Mouse (Mus musculus) layer of hippocampus, postnatal 14 days (tissue): Measurements from ENCODE around the gene Lrrc71. TPM values are rescaled to one million over a fixed set of nuclear protein-coding genes. Genes with fewer than 3 reads are reported as not detected.

ENCODE experiments used
- DNase-seq, 2 experiments: peaks; one replicate each; pipeline ENCODE4 v3.0.0; 2021 to 2022; ENCODE audit warnings: low spot score in 2 of 2, mixed read lengths in 1 of 2
- long read RNA-seq, 2 experiments: library from polyadenylated mRNA; stranded (forward); transcript quantifications; one replicate each; pipeline ENCODE4 v2.0.0; 2021
- total RNA-seq, 2 experiments: library from RNA; stranded (reverse); gene quantifications; 2 replicates each; pipeline ENCODE4 v1.2.3; 2021

Gene Lrrc71
- under 1 TPM; 0.60 to 0.81 TPM for total RNA-seq
- long read RNA-seq, experiment 1 = 0 reads
- long read RNA-seq, experiment 2, partial matches to known transcripts = 0 of 3 reads
- long read RNA-seq, experiment 2, other reads (novel, unspliced or antisense) = 3 of 3 reads

DNA sequence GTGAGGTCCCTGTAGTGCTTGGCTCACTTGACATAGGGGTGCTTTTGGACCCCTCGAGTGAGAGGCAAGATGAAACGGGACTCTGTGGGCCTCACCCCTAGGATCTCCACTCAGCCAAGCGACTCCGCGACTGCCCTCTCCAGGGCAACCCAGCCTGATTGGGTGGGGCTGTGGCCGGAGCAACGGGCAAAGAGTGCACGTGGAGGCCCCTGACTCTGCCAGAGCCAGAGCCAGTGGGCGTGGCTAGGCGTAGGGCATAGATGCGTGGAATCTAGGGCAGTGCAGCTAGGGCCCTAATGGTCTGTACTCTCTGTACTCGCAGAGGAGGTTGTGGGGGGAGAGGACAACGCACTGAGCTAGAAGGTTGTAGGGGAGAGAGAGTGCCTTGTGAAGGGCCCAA is at the start of gene Lrrc71:
TSS of gene Lrrc71 (minus strand) at position 195 of the 400 bp plus-strand sequence.
- no peak for DNase-seq

DNA sequence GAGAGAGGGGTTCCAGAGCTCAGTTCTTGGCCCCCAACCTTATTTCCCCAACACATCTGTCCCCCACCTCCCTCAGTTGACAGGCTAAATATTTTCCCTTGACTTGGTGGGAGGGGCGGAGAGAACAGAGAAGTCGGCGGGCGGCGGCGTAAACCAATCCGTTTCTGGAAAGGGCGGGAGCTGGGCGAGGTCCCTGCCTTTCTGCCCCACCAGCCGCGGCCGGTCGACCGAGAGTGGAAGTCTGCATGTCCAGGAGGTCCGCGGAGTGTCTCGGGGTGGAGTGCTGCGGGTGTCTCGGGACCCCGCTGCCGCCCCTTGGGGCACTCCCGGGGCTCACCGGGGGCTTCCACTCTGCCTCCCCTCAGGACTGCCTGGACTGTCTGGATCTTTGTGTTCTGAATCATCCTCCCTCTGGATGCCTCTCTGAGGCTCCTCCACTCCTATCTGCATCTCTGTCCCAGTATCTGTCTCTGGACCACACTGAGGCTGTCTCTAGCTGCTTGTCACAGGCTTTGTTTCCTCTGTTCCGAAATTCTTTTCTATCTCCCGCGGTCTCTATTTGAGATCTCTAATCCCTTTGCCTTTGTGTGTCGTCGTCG is 48.4 kb upstream of the Lrrc71 start, which contains the start of gene Insrr:
TSS of gene Insrr (plus strand) at position 216 of the 599 bp plus-strand sequence.
- no peak for DNase-seq

DNA sequence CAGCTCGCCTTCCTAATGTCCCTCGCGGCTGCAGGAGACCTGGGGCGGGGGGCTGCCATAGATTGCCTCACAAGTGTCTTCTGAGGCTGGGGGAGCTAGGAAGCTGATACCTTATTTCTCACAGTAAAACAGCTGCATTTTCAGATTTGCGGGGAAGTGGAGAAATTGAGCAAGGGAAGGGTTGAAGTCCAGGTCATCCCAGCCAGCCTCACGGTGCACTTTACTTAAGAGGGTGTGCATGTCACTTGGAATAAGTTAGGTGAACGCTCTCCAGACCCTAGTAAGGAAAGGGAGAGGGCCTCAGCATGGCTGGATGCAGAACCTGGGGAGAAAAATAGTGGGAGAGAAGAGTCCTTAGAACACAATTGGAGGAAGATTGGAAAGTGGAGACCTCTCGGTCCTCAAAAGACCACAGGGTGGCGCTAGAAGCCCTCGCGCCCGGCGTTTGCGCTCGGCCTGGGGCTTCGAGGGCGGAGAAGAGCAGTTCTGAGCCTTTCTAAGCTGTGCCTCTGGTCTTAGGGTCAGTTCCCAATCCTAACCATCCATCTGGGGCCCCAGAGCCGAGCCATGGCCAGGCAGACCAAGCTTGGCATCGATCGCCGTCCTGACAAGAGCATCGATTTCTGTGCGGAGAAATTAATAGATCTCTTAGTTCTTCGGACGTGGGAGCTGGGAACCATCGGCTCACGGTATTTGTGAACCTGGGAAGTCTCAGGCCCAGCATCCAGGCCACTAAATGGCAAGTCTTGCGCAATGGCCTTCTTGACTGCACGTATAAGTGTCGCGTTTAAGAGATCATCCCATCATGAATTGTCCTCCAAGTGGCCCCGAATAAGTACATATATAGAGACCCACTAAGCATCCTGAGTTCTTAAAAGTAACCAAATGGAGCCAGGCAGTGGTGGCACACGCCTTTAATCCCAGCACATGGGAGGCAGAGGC is 47.2 kb upstream of the Lrrc71 start:
- peak; percentile 25 to 35 for DNase-seq

DNA sequence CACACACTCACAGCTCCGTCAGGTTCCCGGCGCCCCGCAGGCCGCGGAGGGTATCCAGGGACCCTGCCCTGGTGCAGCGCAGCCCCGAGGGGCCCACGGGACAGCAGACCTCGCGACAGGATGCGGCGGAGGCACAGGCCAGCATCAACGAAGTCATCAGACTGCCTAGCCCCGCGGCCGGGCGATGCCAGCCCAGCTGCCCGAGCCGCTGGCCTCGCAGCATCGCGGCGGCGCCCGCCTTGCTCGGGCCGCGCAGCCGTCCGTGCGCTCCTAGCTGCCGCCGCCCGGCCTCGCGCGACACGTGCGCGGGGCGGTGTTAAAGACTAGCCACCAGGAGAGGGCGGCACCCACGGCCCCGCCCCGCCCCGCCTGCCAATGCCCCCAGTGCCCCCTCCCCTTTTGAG is 46.5 kb upstream of the Lrrc71 start, which contains the start of gene Ntrk1:
TSS of gene Ntrk1 (minus strand) at position 241 of the 404 bp plus-strand sequence.
- DNase-seq = no peak

DNA sequence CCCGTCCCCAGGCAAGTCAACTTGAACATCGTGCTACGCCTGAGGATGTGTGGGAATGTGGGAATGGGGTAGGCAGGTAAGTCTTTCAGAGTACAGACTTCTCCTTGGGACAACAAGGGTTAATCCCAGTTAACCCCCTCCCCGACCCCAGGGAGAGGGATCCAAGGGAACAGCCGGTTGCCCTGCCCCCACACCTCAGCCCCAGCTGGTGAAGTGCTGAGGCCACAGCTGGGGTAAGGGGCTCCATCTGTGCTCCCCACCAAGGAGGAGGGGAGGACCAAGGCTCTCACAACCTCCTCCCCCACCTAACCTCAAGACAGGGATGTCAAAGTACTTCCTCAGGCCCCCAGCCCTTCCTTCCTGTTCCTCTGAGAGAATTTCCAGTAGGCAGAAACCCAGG is 41.3 kb upstream of the Lrrc71 start:
- no peak for DNase-seq

DNA sequence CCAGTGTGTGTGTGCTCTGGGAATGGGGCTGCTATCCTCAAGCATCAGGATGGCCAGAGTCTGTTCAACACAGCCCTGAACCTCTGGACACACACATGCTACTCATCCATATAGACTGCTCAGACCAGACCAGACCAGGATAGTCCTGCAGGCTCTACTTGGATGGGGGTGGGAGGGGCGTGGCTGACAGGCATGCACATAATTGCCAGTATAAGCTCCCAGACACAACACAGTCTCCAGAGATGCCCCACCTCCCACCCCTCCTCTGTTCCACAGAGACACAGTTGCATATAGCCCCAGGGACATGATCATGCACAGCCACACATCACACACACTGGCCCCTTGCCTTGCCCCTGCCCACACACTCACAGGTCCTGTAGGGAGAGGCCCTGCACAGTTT is 40.8 kb upstream of the Lrrc71 start:
- DNase-seq = no peak

DNA sequence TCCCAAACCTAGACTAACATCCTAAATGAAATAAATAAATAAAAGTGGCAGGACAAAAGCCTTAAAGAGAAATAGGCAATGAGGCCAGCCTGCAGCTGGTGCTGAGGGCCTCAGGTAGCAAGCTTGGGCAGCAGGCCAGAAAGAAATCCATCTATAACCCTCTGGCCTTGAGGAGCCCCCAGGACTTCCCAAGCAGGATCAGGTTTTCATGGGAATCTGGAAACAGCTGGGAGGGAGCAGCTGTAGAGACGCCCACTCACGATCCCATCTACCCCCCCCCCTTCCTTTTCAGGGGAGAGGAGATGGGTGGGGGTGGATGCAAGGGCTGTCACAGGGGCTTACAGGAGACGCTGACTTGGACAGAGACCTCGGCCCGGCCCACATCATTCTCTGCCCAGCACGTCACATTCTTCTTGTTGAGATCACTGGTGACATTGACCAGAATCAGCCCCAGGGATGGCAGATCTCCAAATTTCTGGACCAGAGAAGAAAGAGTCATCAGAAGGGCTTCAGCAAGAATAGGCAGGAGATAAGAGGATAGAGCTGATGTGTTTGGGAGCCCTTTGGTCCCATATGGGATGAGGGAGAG is 37.3 kb upstream of the Lrrc71 start:
- DNase-seq = no peak

DNA sequence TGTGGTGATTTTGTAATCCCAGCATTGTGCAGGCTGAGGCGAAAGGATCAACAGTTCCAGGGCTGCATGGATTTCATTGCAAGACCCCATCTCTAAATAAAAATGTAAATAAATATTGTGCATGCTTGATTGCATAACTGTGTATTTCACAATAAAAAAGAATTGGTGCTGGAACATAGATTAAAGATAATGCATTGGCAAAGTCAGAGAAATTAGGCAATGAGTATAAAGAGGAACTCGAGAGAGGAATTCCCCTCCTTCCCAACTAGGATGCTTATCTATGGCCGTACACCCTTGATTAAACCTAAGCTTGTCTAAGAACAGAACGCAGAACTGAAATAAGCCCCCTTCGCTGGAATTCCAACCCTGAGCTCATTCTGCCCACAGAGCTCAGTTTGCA is 36.7 kb upstream of the Lrrc71 start:
- no peak for DNase-seq

DNA sequence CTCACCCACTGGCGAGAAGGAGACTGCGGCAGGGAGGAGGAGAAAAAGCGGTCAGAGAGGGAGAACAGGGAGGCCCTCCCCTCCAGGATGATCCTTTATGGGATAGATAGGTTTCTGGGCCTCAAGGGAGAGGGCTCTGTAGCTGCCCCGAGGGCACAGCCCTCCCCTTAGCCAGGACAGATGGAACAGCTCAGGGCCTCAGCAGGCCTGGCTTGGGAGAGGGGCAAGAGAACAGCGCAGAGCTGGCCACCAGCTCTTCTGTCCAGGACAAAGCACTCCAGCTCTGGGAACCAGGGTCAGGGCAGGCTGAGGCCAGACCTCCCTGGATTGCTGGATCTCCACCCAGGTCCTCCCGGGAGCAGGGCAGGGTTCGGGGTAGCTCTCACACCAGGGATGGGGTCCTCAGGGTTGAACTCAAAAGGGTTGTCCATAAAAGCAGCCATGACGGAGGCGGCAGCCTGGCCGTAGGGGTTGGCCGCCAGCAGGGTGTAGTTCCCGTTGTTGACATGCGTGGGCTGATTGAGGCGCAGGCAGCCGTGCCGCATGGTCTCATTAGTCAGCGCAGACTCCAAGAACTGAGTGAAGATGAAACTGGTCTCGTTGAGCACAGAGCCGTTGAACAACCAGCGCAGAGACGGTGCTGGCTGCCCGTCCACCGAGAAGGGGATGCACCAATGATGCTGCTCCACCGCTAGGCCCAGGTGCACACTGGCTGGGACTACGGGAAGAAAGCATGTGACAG is 35.0 kb upstream of the Lrrc71 start:
- no peak for DNase-seq

DNA sequence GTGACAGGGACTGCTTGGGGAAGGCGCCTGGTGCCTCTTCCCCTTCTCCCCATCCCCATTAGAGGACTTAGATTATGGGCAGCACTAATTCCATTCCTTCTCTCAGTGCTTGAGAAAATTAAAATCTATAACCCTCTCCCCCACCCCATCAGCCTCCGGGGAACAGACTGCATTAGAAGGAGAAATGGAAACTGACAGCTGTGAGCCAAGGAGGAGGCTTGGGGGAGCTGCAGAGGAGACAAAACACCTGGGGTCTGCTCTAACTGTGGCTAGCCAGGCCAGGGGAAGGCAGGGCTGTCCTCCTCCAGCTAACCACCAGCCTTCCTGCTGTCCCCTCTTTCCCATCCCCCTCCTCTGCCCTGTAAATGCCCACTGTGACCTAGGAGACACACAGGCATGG is 30.7 kb upstream of the Lrrc71 start:
- DNase-seq = no peak

DNA sequence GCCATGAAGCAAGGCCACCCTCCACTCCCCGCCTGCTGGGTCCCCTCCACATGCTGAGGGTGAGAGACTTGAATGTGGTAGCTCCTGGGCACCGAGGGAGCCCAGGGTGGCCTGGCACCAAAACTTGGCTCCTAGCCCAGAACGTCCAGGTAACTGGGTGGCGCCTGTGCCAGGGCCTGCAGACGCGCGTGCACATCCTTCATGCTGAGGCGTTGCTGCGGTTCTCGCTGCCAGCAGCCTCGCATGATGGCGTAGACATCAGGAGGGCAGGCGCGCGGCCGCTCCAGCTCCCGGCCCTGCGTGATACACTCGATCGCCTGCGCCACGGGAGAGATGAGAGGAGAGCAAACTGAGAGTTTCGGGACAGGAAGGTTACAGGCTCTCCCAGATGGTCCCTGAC is 29.9 kb upstream of the Lrrc71 start:
- no peak for DNase-seq

DNA sequence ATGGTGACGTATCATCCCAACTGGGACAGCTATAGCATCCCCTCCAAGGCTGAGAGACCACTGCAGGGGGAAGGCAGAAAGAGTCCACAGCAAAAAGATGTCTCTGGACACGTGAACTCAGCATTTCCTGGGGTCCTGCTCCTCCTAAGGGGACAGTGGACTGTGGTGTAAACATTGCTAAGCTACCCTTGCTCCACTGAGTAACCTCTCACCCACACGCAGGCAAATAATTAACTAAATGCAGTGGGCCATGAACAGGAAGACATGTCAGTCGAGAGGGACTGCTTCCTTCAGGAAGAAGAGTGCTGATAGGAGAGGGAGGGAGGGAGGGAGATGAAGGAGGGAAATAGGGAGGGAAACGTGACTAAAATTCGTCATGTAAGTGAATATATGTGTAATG is 22.7 kb upstream of the Lrrc71 start:
- DNase-seq = no peak

DNA sequence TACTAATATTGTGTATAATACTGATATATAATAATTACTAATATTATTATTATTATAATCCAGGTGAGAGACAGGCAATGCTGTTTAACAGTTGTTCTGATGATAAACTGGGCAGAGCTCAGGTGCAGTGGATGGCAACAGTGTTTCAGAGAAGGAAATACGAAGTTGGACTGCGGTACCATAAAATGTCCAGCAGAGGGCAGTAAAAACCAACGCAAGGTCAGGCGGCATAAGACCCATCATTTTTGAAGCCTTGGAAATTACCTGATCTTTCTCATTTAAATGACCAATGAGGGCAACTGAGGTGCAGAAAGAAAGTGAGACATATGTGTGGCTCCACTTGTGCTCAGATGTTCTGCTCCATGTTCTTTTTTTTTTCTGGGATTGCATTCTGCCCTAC is 21.9 kb upstream of the Lrrc71 start:
- DNase-seq = peak; percentile 30 to 68

DNA sequence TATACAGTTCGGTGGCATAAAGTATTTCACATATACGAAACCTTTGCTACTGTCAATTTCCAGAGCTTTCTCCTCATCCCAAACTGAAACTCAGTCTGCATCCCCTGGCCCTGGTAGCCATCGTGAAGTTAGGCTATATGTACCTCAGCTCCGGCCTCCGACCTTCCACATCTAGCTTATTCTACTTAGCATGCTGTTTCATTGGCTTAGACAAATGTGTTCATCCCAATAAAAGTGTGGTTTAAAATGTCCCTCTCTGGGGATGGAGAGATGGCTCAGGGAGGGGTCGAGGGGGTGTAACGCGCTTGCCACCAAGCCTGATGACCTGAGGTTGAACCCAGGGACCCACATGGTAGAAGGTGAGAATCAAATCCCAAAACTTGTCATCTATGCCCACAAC is 21.1 kb upstream of the Lrrc71 start:
- DNase-seq = no peak

DNA sequence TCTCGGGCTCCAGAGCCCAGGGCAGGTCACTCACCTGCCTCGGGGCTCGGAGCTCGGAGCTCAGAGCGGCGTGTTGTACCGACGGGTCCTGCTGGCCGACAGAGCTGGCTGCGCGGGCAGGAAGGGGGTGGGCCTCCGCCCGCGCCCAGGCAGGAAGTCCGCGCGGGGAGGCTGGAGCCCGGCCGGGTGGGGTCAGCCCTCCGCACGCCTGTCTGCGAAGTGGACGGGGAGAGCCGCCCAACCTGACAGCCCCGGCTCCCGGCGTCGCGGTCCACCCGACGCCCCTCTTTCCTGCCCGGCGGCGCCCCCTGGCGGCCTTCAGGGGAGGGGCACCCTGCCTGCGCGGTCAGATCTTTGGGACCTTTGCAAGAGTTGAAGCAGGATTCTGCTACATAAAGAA is 20.4 kb upstream of the Lrrc71 start:
- DNase-seq = peak; percentile 37 to 49

DNA sequence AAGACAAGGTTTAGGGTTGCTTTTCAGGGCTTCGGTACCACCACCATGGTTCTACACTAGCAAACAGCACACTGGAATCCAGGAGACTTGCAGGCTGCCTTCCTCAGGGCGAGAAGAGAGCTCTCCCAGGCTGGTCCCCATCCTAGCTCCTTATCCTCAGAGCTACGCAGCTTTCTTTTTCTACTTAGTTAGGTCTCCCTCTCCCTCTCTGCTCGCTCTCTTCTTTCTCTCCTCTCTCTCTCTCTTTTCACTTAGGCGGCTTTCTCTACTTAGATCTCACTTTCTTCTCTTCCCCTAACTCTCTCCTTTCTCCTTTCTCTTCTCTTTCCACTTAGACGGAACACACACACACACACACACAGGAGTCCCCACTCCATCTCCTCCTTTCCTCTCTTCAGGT is 20.0 kb upstream of the Lrrc71 start:
- no peak for DNase-seq

DNA sequence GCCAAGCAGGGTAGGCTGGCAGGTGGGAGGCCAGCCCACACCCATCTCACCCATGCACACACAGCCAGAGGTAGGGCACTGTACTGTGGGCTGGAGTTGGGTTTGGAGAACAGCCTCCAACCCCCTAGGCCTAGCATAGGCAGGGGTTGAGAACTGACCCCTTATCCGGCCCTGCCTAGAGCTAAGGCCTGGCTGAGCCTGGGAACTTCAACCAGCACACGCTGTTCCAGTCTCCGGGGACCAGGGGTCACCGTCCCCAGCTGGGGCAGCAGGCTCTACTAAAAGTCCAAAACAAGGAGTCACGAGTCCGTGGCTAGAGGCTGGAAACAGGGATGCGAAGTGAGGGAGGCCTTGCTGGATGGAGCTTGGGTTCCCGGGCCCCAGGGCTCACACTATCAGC is 19.3 kb upstream of the Lrrc71 start:
- no peak for DNase-seq

DNA sequence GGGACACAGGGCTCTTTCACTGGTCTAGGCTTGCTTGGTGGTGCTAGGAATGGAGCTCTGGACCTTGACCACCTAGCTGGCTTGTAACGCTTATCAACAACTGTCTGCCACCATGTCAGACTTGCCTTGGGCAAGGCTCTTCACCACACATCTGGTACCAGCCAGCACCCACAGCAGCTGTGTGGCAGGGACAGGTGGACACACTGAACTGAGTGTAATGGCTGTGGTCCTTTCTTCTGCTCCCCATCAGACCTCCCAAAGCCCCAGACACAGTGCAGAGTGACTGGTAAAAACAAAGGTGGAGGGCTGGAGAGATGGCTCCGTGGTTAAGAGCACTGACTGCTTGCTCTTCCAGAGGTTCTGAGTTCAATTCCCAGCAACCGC is 17.9 kb upstream of the Lrrc71 start:
- DNase-seq = no peak

DNA sequence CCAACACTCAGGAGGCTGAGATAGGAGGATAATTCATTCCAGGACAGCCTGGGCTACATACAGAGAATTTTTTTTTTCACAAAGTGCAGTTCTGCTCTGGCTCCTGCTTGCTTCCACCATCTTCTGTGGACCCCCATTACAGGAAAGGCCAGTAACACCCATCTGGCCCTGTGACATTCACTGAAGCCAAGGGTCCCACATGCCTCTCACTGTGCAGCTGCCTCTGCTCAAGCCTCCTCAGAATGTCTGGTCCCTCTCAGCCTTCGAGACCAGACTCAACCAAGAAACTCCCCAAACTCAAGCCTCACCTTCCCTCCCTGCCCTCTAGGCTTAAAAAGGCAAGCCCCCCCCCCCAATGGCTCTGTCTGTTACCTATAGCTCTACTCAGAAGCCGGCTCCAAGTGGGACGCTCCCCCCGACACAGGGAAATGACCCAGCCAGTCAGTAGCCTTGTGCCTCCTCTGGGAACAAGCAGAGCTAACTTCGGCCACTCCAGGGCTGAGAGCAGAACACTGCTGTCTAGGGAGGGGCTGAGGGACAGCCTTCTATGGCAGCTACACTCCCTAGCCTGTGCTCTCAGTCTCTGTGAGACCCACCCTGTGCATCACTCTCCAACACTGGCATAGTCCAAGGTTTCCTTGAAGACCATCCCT is 17.3 kb upstream of the Lrrc71 start:
- no peak for DNase-seq

DNA sequence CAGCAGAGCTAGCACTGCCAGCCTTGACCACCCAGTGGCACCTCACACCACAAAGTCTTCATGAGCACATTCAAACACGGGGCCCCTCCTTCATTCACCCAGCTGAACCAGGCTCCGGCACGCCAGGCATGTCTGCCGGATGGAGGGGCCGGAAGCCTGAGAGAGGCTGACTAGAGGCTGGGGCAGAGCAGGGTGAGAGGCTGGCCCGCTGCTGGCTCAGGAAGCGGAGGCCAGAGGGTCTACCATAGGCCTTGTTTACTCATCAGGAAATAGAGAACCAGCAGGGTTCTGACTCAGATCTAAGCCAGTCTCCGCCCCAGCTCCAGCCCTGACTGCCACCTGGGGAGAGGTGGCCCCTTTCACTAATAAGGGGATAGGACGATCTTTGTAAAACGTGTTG is 16.7 kb upstream of the Lrrc71 start:
- no peak for DNase-seq

DNA sequence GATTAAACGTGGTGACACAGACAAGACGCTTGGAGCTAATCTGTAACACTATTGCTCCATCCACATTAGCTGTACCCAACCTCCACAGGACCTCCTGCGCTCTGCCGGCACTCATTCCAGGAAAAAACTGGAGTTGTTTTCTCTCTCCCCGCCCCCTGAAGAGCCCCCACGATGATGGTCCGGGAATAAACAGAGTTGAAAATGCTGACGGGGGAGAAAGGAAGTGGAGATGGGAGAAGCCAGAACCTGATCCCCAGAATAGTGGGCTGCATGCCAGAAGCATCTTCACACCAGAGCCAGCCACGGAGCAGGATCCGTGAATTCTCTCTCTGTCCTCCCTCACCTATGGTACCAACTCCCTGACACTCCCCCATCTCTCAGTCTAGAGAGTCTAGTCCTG is 16.1 kb upstream of the Lrrc71 start:
- DNase-seq = peak in 1 of 2 experiments; percentile 14
